Mouse (Mus musculus) forebrain, embryonic 12.5 days (tissue): ENCODE results near the gene Eci2. TPM values are rescaled to one million over a fixed set of nuclear protein-coding genes. Genes with fewer than 3 reads are reported as not detected.
"Not testable (repeated sequence)": the region's sequence is repeated elsewhere in the genome, so short reads cannot be mapped to it uniquely, and the experiment has no call there.

ENCODE experiments used
- ATAC-seq: fragments of 200-750 bp; cut with Nextera tagmentation; 2 replicates; pipeline ENCODE4 v1.8.0; 2017; ENCODE audit warnings: moderate TSS enrichment; ENCODE audit not compliant: low FRiP score
- H3K27ac ChIP-seq: fragments of 300-500 bp; sonication (generic); 2 replicates; pipeline ENCODE4 v1.5.1; 2016; ENCODE audit warnings: mild to moderate bottlenecking
- H3K27me3 ChIP-seq: fragments of 300-500 bp; sonication (generic); 2 replicates; pipeline ENCODE4 v1.6.1; 2016; ENCODE audit warnings: mild to moderate bottlenecking
- H3K36me3 ChIP-seq: fragments of 300-500 bp; sonication (generic); replicated peaks from 2 replicates; pipeline ENCODE4 v1.6.1; 2016; ENCODE audit warnings: mild to moderate bottlenecking
- H3K4me1 ChIP-seq: fragments of 300-500 bp; sonication (generic); 2 replicates; pipeline ENCODE4 v1.6.1; 2016
- H3K4me2 ChIP-seq: fragments of 300-500 bp; sonication (generic); 2 replicates; pipeline ENCODE4 v1.6.1; 2016; ENCODE audit warnings: mild to moderate bottlenecking, moderate library complexity
- H3K4me3 ChIP-seq: fragments of 300-500 bp; sonication (generic); replicated peaks from 2 replicates; pipeline ENCODE4 v1.5.1; 2016; ENCODE audit warnings: mild to moderate bottlenecking
- H3K9ac ChIP-seq: fragments of 300-500 bp; sonication (generic); 2 replicates; pipeline ENCODE4 v1.6.1; 2016; ENCODE audit warnings: mild to moderate bottlenecking
- H3K9me3 ChIP-seq: fragments of 300-500 bp; sonication (generic); 2 replicates; pipeline ENCODE4 v1.6.1; 2016
- WGBS: fragments of 180-500 bp; shearing (Covaris S2); methylation state at CpG from one replicate; pipeline ENCODE4 v1.1.7; 2016; 5-methylcytosine and 5-hydroxymethylcytosine counted together
- polyA plus RNA-seq: library from polyadenylated mRNA; unstranded; fragments of >200 nt; fragmentation: Nextera tagmentation; extraction: Ambion mirVana; gene quantifications from 2 replicates; pipeline ENCODE4 v1.2.1, GENCODE M21; 2016

Eci2 gene
- polyA plus RNA-seq, 1 experiment from 2014 or later = 117 TPM

- Histone ChIP-seq H3K9ac (no peak overlapping the region), H3K4me1 (no peaks in the 10 kb centered on the region), H3K4me2 (no peak overlapping the region), H3K27ac (no peak overlapping the region), H3K36me3 (no peaks in the 10 kb centered on the region), H3K9me3 (no peaks in the 10 kb centered on the region), H3K27me3 (no peaks in the 10 kb centered on the region), H3K4me3 (no peak overlapping the region)
- no peak for ATAC-seq
- 84% methylated on average over 4 of the region's 4 CpGs for WGBS
Observed at GRCm38 (mm10) chr13:34956901-34957300, 70.0 kb downstream of the Eci2 start.

- not testable (repeated sequence) for H3K27ac ChIP-seq, H3K4me3 ChIP-seq, H3K36me3 ChIP-seq, H3K4me2 ChIP-seq, H3K4me1 ChIP-seq, ATAC-seq, H3K9me3 ChIP-seq, H3K27me3 ChIP-seq, H3K9ac ChIP-seq
- WGBS = 97% methylated on average over 2 of the region's 2 CpGs
Observed at GRCm38 (mm10) chr13:34951437-34951836, 75.5 kb downstream of the Eci2 start.

GRCm38 (mm10) chr13:34942370-34942769 is 84.5 kb downstream of the Eci2 start:
- H3K9ac ChIP-seq = no peak overlapping the region
- no peak overlapping the region for H3K4me3 ChIP-seq
- H3K36me3 ChIP-seq = no peaks in the 10 kb centered on the region
- H3K27me3 ChIP-seq = no peaks in the 10 kb centered on the region
- H3K4me1 ChIP-seq = no peaks in the 10 kb centered on the region
- ATAC-seq = no peak
- no peak overlapping the region for H3K27ac ChIP-seq
- H3K4me2 ChIP-seq = no peak overlapping the region
- no peaks in the 10 kb centered on the region for H3K9me3 ChIP-seq

- 80% methylated on average over 10 of the region's 10 CpGs for WGBS
- H3K9me3 ChIP-seq = no peaks in the 10 kb centered on the region
- no peak overlapping the region for H3K27ac ChIP-seq
- no peaks in the 10 kb centered on the region for H3K27me3 ChIP-seq
- ATAC-seq = no peak
- H3K4me3 ChIP-seq = no peak overlapping the region
- H3K4me1 ChIP-seq = no peaks in the 10 kb centered on the region
- no peak overlapping the region for H3K4me2 ChIP-seq
- no peak overlapping the region for H3K9ac ChIP-seq
- no peaks in the 10 kb centered on the region for H3K36me3 ChIP-seq
Observed at GRCm38 (mm10) chr13:34934931-34935644, 91.8 kb downstream of the Eci2 start.

Other genes starting within 250 kb of the Eci2 start
- 104 and 108 TPM in 2 replicates for gene Prpf4b, start 151.8 kb downstream of the Eci2 start, polyA plus RNA-seq
- gene Fam217a, start 102.8 kb downstream of the Eci2 start, polyA plus RNA-seq = 0.68 and 0.96 TPM in 2 replicates
- gene 4933417A18Rik, start 102.7 kb downstream of the Eci2 start, polyA plus RNA-seq = not detected in 2 replicates
- gene Eci3, start 63.3 kb downstream of the Eci2 start, polyA plus RNA-seq = 0.19 and 0.45 TPM in 2 replicates